Mouse (Mus musculus): ENCODE measurements at regions not wholly inside any gene's neighbourhood (a gene's known extent, or its start where the extent isn't known, plus 50 kb on each side); places are given as distances from the start of the nearest gene placed in this dataset.

DNA sequence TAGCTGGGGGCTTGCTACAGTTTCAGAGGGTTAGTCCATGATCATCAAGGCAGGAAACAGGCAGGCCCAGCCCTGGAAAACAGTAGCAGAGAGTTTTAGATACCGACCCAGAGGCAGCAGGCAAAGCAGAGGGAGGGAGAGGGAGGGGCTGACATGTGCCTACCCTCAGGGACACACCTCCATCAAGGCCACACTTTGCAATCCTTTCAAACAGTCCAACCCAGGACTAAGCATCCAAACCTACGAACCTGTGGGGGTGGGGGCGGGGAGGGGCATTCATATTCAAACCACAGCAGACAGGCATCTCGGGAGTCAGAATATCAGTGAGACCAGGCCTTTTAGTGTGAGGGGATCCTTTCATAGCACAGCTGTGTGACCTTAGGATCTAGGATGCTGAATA lies 103.2 kb downstream of the Fam168b start:
- no peak for DNase-seq (ENCODE audit: low spot score)

DNA sequence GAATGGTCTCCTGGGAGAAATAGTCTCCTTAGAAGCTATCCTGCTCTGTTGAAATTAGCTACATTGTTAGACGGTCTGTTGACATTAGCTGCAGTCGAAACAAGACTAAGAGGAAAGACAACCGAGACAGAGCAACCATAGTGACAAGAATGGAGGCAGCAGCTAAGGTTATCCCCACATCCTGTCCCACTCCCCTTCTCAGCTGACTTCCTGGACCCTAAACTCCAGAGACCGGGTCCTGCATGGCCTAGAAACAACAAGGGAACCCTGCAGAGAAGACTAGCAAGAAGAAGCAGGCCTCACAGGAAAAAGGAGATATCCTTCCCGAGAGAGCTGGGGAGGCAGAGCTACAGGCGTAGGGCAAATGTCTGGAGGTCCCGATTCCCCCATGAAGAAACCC lies 102.0 kb downstream of the Fam168b start:
- DNase-seq (ENCODE audit: low spot score) = no peak

DNA sequence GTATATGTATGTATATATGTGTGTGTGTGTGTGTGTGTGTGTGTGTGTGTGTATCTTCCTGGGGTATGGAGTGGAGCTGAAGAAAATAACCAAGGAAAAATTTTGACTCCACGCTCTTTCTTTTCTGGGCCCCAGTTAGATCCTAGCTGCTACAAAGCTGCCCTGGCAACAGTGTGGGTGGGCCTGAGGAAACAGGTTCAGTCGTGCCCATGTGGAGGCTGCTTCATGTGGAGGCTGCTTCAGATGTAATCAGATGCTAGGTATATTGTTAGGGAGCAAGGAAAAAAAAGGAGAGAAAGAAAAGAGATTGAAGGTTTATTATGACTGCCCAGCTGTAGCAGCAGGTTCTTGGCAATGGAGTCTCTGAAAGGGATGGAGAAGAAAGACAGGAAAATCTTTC lies 100.6 kb downstream of the Fam168b start:
- no peak for DNase-seq (ENCODE audit: low spot score)

DNA sequence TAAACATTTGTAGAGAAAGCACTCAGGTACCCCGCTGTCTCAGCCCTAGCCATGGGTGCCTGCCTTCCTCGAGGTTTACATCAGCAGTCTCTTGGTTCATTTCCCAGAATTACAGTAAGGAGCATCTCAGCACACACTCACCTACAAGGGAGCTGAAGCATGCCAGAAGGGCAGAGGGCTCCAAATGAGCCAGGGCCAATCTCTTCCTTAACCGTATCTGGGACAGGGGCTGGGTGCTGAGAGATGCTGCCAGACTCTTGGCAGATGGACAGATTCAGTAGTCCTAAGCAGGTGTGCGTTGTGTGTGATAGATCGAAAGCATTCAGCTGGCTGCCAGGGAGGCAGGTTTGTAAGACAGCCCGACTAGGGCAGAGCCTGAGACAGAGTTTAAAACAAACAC lies 97.0 kb downstream of the Fam168b start:
- DNase-seq (ENCODE audit: low spot score) = no peak

DNA sequence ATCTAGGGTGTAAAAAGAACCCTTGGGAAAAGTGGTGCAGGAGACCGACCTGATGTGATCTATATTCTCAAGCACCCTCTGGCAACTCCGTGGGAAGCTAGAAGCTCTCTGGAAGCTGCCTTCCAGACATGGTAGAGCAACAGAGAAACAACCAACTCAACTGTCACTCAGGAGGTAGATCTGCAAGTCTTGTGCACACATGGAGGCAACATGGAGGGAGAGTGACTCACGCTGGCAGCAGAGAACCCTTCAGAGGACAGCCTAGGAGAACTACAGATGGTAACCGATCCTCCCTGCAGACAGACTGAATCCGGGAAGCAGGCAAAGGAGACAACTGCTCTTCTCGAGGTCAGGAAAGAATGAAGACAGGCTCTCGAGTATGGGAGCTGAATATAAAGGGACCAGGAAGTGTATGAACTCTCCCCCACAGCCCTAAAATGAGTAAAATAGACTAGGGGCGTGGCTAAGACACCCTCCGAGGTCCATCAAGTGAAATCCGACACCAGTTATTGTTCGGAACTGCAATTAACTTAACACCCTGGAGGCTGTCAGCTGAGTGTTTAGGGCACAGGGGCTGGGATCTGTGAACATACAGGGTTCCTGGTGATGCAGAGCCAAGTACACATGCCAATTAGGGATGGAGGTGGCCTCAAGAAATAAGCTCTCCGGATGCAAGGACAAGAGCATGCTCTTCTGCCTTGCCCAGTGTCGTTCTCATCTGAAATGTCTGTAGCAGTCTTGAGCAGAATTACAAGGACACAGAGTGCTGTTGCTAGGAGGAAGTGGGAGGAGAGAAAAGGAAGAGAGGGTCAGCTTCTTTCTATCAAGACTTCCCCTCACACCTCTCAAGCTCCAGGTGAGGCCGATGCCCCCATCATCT lies 93.5 kb downstream of the Fam168b start:
- DNase-seq (ENCODE audit: low spot score) = no peak

DNA sequence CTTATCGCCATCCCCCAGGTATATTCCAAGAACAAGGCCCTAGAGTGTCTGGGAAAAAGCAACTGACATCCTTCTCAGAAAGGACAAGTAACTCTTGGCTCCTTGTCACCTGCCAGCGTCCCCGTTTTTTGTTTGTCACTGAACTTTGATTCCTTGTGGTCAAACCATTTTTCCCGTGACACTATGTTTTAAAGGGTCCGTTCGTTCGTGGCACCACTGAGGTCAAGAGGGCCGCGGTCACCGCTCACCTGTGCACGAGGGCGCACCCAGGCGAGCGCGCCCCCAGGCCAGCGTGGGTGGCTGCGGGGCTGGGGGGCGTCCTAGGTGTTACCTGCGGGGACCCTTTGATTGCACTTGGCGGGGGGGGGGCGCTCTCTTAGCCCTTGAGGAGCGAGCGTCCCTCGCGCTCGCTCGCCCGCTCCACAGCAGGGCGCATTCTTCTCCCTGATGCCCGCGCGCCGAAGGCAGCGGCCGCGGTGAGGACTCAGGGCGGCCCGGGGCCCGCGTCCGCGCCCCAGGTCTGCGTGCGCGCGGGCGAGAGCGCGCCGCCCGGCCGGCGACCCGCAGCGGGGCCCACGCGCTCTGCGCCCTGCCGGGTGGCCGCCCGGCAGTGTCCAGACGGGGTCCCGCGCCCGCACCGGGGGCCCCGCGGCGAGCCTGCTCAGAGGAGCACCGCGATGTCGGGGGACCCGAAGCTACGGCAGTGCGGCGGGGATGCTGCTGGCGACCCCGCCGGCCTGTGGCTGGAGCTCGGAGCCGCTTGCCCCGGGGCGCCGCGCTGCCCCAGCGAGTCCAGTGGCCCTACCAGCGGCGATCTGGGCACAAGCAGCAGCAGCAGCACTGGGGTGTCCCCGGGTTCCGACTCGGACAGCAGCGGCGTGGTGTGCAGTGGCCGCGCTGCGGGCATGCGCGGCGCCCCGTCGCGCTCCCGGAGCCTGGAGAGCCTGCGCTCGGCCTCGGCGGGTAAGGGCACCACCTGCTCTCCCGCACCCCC lies 92.5 kb downstream of the Fam168b start:
- no peak for DNase-seq (ENCODE audit: low spot score)

DNA sequence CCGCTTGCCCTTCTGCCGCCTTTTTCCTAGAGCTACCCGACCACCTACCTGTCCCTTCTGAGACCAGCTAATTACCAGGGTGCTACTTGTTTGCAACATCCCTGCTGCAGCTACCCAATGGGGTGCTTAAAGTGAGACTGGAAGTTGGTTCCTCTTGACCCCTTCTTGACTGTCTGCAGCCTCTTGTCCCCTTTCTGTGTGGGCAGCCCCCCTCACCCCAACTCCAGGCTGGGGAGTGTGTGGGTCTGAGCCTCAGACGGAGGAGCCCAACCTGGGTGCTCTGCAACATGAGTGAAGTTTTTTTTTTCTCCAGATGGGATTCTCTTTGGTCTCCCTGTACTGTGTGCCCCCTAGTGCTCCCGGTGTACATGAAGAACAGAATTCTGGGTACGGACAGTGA lies 91.7 kb downstream of the Fam168b start:
- no peak for DNase-seq (ENCODE audit: low spot score)

DNA sequence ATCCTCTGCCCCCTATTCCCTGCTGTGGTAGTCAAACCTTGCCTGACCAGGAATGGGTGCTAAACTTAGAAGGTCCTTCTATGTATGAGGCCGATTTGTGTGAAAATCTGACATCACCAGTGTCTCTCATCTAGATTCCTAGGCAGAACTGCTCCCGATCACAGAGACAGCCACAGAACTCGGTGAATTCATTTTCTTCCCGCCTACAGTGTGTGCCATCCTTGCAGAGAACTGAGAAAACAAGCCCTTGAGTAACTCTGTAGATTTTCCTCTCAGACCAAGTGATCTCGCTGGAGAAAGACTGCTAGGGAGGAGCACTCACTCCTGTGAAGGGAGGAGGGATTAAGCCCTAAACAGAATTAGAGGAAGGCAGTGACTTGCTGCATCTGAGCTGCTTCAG lies 89.3 kb downstream of the Fam168b start:
- DNase-seq (ENCODE audit: low spot score) = no peak

DNA sequence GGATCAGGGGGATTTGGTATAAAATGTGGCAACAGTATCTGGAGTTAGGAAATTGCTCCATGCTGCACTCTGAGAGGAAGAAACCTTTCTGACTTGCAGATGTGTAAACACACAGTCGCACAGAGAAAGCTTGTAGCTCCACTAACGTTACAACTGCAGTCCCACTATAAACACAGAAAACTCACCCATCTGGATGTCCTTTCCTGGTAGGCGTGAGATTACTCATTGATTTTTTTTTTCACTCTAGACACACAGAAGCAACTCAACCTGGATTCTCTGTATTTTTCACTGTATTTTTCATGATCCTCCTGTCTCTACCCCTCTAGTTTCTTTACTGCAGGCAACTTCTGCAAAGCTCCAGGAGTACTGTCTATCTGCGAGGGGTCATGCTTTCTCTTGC lies 82.3 kb downstream of the Fam168b start:
- no peak for DNase-seq (ENCODE audit: low spot score)

DNA sequence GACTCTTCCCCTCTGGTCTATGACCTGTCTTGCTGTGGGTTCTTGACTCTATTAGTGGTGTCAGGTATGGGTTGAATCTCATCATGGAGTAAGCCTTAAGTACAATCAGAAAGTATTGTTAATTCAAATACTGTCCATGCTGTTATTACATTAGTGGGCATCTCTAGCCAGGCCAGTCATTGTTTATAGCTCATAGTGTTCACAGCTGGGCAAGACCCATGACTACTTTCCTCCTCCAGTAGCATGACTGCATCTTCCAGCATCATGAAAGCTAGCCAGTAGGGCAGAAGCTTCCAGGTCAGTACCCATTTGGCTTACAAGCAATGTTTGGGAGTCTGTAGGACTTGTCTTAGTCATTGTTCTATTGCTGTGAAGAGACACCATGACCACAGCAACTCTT lies 81.4 kb downstream of the Fam168b start:
- no peak for DNase-seq (ENCODE audit: low spot score)

DNA sequence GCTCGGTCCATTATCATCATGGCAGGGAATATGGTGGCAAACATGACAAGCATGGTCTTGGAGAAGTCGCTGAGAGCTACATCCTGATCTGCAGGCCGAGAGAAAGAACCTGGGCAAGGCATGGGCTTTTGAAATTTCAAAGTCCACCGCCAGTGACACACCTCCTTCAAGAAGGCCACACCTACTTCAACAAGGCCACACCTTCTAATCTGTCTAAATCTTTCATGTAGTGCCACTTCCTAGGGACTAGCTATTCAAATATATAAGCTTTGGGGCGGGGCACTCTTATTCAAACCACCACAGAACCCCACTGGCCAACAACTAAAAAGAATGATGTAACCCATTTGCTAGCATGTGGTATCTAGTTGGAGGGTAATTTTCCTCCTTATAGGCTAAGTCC lies 81.0 kb downstream of the Fam168b start:
- no peak for DNase-seq (ENCODE audit: low spot score)

All from c-Kit-positive CD71-positive TER-119-positive erythroid progenitor cells, embryonic 14.5 days (primary cell).